Mouse (Mus musculus): ENCODE measurements at regions not wholly inside any gene's neighbourhood (a gene's known extent, or its start where the extent isn't known, plus 50 kb on each side); places are given as distances from the start of the nearest gene placed in this dataset.

GRCm38 (mm10) chr7:72027006-72027405, 279.4 kb downstream of the Mctp2 start:
- Histone ChIP-seq H3K27me3 (ENCODE audit: low read depth, poor library complexity, severe bottlenecking) (no peaks in the 10 kb centered on the region), H3K27ac (replicated peaks) (no peak overlapping the region), H3K36me3 (no peaks in the 10 kb centered on the region), H3K4me1 (no peaks in the 10 kb centered on the region), H3K4me3 (no peak overlapping the region), H3K9me3 (replicated peaks) (no peaks in the 10 kb centered on the region)
- 87% methylated on average over 6 of the region's 6 CpGs for WGBS
- no peak for DNase-seq (ENCODE audit: low spot score)

DNA sequence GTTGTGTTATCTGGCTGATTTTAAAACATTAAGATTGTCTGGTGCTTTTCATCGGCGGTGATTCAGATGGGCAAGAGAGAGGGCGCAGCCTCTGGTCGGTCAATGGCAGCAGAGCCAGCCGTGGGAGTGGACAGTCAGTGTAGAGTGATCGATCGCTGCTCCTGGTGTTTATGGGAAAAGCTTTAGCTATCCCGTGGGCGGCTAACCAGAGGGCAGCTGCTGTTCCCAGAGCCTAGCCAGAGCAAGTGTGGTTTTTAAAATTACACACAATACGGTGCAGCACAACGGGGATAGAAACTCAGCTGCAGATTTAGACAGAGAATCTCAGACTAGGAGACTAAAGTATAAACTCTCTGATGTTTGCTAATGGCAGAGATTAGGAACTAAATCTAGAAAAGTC, 297.3 kb downstream of the Mctp2 start:
- no peaks in the 10 kb centered on the region for H3K4me1 ChIP-seq
- no peak overlapping the region for H3K27ac ChIP-seq (replicated peaks)
- WGBS = 94% methylated on average over 11 of the region's 11 CpGs
- H3K9me3 ChIP-seq (replicated peaks) = no peaks in the 10 kb centered on the region
- H3K36me3 ChIP-seq = no peaks in the 10 kb centered on the region
- no peak overlapping the region for H3K4me3 ChIP-seq
- no peaks in the 10 kb centered on the region for H3K27me3 ChIP-seq (ENCODE audit: low read depth, poor library complexity, severe bottlenecking)
- no peak for DNase-seq (ENCODE audit: low spot score)

DNA sequence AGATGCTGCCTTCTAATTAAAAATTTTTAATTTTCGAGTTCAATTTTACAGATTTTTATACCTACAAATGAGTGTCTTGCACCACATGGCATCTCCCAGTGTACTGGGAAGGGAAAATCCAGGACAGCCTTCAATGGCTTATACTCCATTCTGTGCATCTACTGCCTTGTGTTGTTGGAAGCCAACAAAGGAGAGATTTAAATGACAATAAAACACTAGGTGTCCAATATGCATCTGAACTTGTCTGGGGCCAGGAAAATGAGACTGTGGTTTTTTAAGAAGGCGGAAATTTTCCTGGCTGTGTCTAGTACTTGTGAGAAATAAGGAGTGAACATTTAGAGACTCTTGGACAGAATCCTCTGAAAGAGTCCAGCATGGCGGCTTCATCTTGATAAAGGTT, 302.1 kb downstream of the Mctp2 start:
- H3K4me3 ChIP-seq = no peak overlapping the region
- no peaks in the 10 kb centered on the region for H3K36me3 ChIP-seq
- no peaks in the 10 kb centered on the region for H3K4me1 ChIP-seq
- 84% methylated on average over 3 of the region's 3 CpGs for WGBS
- no peaks in the 10 kb centered on the region for H3K9me3 ChIP-seq (replicated peaks)
- H3K27me3 ChIP-seq (ENCODE audit: low read depth, poor library complexity, severe bottlenecking) = no peaks in the 10 kb centered on the region
- no peak for DNase-seq (ENCODE audit: low spot score)
- H3K27ac ChIP-seq (replicated peaks) = no peak overlapping the region

DNA sequence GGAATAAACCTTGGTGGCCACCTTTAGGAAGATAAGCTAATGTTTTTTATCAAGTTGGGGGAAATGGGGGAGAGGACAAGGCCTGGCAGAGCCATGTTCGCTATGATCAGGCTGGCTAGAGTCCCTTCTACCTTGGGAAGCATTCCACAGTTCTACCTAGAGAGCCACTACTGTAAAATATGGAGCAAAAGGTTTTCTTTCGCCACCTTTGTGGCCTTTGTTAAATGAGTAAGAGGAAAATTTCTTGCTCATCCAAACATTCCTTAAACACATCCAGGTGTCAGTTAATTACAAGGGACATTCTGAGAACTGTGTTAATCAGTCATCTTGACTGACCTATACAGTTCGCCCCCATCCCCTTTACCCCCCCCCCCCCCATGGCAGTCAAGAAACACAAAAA, 313.9 kb downstream of the Mctp2 start:
- DNase-seq (ENCODE audit: low spot score) = no peak
- no peaks in the 10 kb centered on the region for H3K27me3 ChIP-seq (ENCODE audit: low read depth, poor library complexity, severe bottlenecking)
- no peaks in the 10 kb centered on the region for H3K4me1 ChIP-seq
- 80% methylated on average over 3 of the region's 3 CpGs for WGBS
- H3K4me3 ChIP-seq = no peak overlapping the region
- H3K9me3 ChIP-seq (replicated peaks) = no peaks in the 10 kb centered on the region
- no peaks in the 10 kb centered on the region for H3K36me3 ChIP-seq
- H3K27ac ChIP-seq (replicated peaks) = no peak overlapping the region

DNA sequence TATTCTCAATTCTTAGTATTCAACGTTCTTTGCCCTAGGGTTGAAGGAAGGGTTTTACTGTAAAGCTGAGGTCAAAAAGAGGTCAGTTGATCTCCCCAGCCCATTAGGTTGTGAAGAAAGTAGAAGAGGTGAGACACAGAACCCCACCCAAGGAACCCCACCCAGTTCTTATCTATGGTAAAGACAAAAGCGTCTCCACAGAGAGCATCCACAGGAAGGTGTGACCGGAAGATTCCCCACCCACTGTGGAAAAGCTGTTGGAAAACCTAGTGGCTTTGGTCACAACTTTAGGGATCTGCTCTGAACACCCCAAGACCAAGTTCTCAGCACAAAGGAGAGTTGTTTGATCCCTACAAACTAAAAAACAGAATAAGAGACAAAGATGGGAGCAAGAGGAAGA, 314.6 kb downstream of the Mctp2 start:
- Histone ChIP-seq H3K4me1 (no peaks in the 10 kb centered on the region), H3K9me3 (replicated peaks) (no peaks in the 10 kb centered on the region), H3K36me3 (no peaks in the 10 kb centered on the region), H3K27me3 (ENCODE audit: low read depth, poor library complexity, severe bottlenecking) (no peaks in the 10 kb centered on the region), H3K4me3 (no peak overlapping the region), H3K27ac (replicated peaks) (no peak overlapping the region)
- 85% methylated on average over 3 of the region's 3 CpGs for WGBS
- DNase-seq (ENCODE audit: low spot score) = no peak

DNA sequence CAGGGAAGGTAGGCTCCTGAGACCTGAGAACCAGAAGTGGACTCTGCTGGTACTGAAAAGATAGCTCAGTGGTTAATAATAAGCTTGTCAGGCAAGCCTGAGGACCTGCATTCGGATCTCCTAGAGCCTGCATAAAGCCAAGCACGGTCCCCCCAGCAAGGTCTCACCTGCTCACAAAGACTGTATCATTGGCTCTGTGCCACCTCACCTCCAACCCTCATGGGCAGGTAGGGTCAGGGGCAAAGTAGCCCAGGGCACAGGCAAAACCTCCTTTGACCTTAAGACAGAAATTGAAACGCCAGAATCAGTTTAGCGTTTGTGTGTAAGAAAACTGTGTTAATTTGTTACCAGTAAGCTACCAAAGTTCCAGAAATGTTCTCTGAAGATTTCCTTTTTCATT, 315.2 kb downstream of the Mctp2 start:
- DNase-seq (ENCODE audit: low spot score) = no peak
- no peak overlapping the region for H3K4me3 ChIP-seq
- no peaks in the 10 kb centered on the region for H3K36me3 ChIP-seq
- WGBS = 87% methylated on average over 4 of the region's 4 CpGs
- no peaks in the 10 kb centered on the region for H3K9me3 ChIP-seq (replicated peaks)
- no peaks in the 10 kb centered on the region for H3K27me3 ChIP-seq (ENCODE audit: low read depth, poor library complexity, severe bottlenecking)
- no peak overlapping the region for H3K27ac ChIP-seq (replicated peaks)
- no peaks in the 10 kb centered on the region for H3K4me1 ChIP-seq

DNA sequence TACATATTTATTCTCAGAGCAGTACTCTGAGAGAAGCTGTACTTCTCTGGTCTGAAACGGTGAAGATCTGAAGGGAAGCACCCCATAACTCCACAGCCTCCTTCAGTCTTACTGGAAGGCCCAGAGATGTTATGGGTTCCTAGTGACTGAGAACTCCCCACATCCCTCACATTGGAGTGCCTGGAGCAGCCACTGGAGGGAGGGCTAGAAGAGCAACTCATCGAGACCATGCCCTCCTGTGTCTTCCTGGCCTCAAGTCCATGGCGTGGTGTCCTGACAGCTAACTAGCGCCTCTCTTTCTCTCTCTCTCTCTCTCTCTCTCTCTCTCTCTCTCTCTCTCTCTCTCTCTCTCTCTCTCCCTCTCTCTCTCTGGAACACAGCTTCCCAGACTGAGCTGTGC, 340.4 kb downstream of the Mctp2 start:
- Histone ChIP-seq H3K4me3 (no peak overlapping the region), H3K27ac (replicated peaks) (no peak overlapping the region), H3K4me1 (peaks cover 3% of the 10 kb centered on the region), H3K36me3 (no peaks in the 10 kb centered on the region), H3K27me3 (ENCODE audit: low read depth, poor library complexity, severe bottlenecking) (no peaks in the 10 kb centered on the region), H3K9me3 (replicated peaks) (no peaks in the 10 kb centered on the region)
- WGBS = 70% methylated on average over 4 of the region's 4 CpGs
- no peak for DNase-seq (ENCODE audit: low spot score)

DNA sequence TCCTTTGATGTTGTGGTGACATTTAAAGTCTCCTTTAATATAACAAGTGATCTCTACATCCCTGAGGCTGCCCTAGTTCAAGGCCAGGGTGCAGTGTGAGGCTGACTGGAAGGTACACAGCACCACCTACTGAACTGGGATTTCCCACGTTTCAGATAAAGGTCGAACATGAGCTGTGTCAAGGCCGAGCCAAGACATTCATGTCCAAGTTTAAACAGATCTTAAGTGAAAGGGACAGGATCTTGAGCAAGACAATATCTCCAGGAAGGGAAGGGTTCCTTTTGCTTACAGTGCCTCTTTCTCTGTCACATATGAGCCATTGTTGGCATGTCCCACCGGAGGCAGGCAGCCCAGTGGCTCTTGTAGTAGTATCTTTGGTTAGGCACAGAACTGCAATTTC, 343.0 kb downstream of the Mctp2 start:
- no peak overlapping the region for H3K4me3 ChIP-seq
- DNase-seq (ENCODE audit: low spot score) = no peak
- WGBS = 73% methylated on average over 4 of the region's 4 CpGs
- H3K4me1 ChIP-seq = peaks cover 14% of the 10 kb centered on the region
- H3K9me3 ChIP-seq (replicated peaks) = no peaks in the 10 kb centered on the region
- H3K27ac ChIP-seq (replicated peaks) = no peak overlapping the region
- H3K36me3 ChIP-seq = no peaks in the 10 kb centered on the region
- H3K27me3 ChIP-seq (ENCODE audit: low read depth, poor library complexity, severe bottlenecking) = no peaks in the 10 kb centered on the region

DNA sequence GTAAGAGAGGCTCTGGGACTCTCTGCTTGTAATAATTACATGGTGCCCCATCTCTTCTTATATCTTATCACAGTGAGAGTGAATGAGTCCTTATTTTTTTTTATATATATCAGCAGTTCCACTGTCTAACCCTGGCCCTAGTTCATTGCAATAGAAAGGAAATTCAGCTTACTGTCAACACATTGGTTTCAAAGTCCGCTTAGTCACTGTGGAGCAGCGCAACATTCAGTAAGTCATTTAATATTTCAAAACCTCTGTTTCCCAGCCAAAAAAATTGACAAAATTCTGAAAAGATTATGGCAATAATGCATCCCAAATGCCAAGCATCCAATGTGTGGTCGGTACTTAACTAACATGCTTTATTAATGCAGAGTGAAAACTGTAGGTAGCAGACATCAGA, 343.6 kb downstream of the Mctp2 start:
- peaks cover 14% of the 10 kb centered on the region for H3K4me1 ChIP-seq
- no peak overlapping the region for H3K27ac ChIP-seq (replicated peaks)
- H3K4me3 ChIP-seq = no peak overlapping the region
- H3K36me3 ChIP-seq = no peaks in the 10 kb centered on the region
- WGBS = 96% methylated on average over 3 of the region's 3 CpGs
- DNase-seq (ENCODE audit: low spot score) = no peak
- no peaks in the 10 kb centered on the region for H3K9me3 ChIP-seq (replicated peaks)
- H3K27me3 ChIP-seq (ENCODE audit: low read depth, poor library complexity, severe bottlenecking) = no peaks in the 10 kb centered on the region

GRCm38 (mm10) chr7:71960453-71961230, 345.8 kb downstream of the Mctp2 start:
- no peaks in the 10 kb centered on the region for H3K9me3 ChIP-seq (replicated peaks)
- H3K4me3 ChIP-seq = peak overlapping the region; percentile 40
- H3K27ac ChIP-seq (replicated peaks) = peak overlapping the region; percentile 70
- WGBS = 5% methylated on average over 11 of the region's 11 CpGs
- no peaks in the 10 kb centered on the region for H3K27me3 ChIP-seq (ENCODE audit: low read depth, poor library complexity, severe bottlenecking)
- no peaks in the 10 kb centered on the region for H3K36me3 ChIP-seq
- peaks cover 14% of the 10 kb centered on the region for H3K4me1 ChIP-seq
- DNase-seq (ENCODE audit: low spot score) = peak; percentile 73

GRCm38 (mm10) chr7:71946548-71946947, 359.9 kb downstream of the Mctp2 start:
- no peaks in the 10 kb centered on the region for H3K27me3 ChIP-seq (ENCODE audit: low read depth, poor library complexity, severe bottlenecking)
- no peak overlapping the region for H3K27ac ChIP-seq (replicated peaks)
- no peaks in the 10 kb centered on the region for H3K9me3 ChIP-seq (replicated peaks)
- DNase-seq (ENCODE audit: low spot score) = no peak
- 88% methylated on average over 6 of the region's 6 CpGs for WGBS
- no peaks in the 10 kb centered on the region for H3K36me3 ChIP-seq
- peaks cover 11% of the 10 kb centered on the region for H3K4me1 ChIP-seq
- no peak overlapping the region for H3K4me3 ChIP-seq

DNA sequence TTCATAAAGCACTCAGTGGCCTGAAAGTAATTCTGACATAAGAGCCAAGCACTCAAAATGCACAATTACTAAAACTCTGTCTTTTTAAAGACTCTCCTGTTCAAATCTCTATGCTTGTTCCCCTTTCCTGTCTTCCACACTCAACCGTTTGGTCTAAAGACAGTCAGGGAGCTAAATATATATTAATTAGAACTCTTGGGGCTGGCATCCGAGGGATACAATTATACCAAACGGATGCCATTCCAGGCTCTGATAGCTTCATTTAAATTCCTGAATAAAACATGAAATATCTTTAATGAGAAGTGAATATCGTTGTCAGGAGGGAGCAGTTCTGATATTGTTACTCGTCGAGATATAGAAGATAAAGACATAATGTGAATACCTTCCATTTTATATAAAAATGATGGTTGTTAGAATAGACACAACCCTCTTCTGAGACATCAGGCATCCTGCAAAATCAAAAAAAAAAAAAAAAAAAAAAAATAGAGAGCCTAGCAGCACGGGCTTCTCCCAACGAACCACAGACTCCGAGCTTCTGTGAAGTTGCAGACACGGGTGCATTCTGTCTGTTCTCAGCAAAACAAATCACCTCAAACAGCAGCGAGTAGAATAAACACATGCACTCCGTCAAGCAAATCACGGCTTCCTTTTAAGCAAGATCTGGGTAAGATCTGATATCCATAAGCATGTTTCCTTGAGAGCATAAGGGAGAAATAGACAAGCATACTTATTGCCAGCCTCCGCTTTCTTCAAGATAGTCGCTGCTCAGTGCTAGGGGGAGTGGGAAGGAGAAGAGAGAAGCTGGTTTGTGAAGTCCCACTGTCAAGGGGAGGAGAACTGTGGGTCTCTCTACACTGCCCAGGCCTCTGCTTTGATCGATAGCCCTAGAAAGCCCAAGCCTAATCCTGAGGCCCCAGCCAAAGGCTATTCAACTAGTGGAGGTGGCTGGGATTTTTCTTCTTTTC, 363.0 kb downstream of the Mctp2 start:
- no peak overlapping the region for H3K27ac ChIP-seq (replicated peaks)
- H3K9me3 ChIP-seq (replicated peaks) = no peaks in the 10 kb centered on the region
- WGBS = 70% methylated on average over 16 of the region's 16 CpGs
- H3K4me3 ChIP-seq = no peak overlapping the region
- peaks cover 11% of the 10 kb centered on the region for H3K4me1 ChIP-seq
- no peaks in the 10 kb centered on the region for H3K27me3 ChIP-seq (ENCODE audit: low read depth, poor library complexity, severe bottlenecking)
- DNase-seq (ENCODE audit: low spot score) = no peak
- H3K36me3 ChIP-seq = no peaks in the 10 kb centered on the region

DNA sequence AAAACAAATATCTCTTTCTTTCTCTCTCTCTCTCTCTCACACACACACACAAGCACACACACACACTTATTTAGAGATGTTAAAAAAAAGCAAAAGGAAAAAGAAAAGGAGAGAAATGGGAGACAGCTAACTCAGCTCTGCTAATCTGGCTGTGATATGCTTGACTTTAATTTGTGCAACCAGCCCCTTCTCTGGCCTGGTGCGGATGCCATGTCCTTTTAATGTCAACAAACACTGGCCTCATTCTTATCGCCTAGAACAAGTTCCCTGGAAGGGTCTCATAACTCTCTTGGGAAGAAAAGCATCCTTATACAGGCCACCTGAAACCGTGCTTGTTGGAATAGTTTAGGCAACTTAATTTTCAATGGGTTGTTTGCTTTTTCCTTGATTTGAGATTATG, 368.7 kb downstream of the Mctp2 start:
- H3K4me3 ChIP-seq = no peak overlapping the region
- DNase-seq (ENCODE audit: low spot score) = no peak
- no peaks in the 10 kb centered on the region for H3K9me3 ChIP-seq (replicated peaks)
- H3K27me3 ChIP-seq (ENCODE audit: low read depth, poor library complexity, severe bottlenecking) = no peaks in the 10 kb centered on the region
- 0 out of 2 replicates have a peak, but pooled peaks cover 3% of the 10 kb centered on the region for H3K4me1 ChIP-seq
- H3K36me3 ChIP-seq = no peaks in the 10 kb centered on the region
- H3K27ac ChIP-seq (replicated peaks) = no peak overlapping the region
- 59% methylated on average over 3 of the region's 3 CpGs for WGBS

Data from midbrain, embryonic 10.5 days (tissue).